Mouse (Mus musculus) G1E-ER4 (cell line): ENCODE measurements around the gene Rnf146. TPM values are rescaled to one million over a fixed set of nuclear protein-coding genes. Genes with fewer than 3 reads are reported as not detected.

ENCODE experiments used
- GATA1 ChIP-seq: IDR thresholded peaks from one replicate; pipeline ENCODE4 v1.8.0; 2012; ENCODE audit warnings: low read length, inconsistent platforms
- polyA plus RNA-seq: library from polyadenylated mRNA; stranded (reverse); fragments of >175 nt; gene quantifications from 2 replicates; pipeline ENCODE4 v1.2.3, GENCODE M21; 2012

Gene Rnf146
- 3.9 and 6.0 TPM in 2 replicates for polyA plus RNA-seq

DNA sequence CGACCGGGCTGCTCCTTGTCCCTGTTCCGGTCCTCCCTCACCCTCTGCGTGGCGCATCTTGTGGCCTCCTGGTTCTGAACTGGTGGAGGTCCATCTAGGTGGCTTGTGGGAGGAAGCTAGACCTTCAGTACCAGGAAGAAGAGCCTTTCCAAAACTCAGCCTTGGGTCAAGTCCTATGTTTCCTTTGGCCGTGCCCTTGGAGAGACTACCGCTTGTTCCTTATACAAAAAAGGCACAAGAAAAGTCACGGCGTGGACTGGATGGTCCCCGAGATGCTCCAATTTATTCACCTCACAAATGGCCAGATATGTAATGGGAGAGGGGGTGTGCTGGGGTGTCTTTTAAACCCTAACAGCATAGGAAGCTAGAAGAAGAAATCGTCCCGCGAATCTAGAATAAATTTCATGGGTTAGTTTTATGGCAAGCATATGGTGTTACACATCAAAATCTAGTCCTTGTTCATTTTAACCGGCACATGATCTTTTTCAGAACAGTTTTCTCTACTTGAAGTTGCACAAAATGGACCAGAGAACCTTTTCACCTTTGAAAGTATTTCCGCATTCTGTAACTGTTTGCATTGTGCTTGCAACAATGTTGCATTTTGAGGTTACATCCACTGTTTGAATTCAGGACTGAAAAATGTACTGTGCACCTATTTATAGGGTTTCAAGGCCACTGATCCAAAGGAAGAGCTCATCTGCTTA is at the start of gene Rnf146:
Gene Rnf146, minus strand, starts transcription at position 246 of the 704 bp plus-strand sequence.
- no peak for TF ChIP-seq GATA1

DNA sequence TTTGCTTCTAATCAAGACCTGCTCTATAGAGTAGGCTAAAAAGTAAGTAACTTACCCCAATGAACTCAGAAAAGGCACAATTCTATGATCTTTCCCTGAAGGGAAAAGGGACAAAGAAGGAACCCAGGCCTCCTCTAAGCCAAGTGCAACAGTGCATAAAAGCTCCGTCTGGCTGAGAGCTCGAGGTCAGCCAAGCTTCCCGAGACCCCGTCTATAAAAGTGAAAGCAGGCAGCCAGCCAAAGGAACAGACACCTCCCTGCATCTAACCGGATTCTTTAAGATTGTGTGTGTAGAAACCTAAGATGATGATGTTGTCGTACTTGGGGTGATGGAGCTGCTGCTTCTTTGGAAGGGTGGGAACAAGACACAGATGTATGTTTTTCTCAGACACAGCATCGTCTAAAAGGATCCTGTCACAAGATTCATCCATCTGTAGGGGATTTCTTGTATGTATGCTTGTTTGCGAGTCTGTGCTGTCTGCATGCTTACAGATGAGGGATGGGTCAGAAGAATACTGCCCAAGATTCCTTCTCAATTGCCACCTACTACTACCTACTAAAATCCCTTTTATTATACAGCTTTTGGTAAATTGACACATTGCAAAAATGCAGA is 40.5 kb upstream of the Rnf146 start:
- TF ChIP-seq GATA1: no peak

DNA sequence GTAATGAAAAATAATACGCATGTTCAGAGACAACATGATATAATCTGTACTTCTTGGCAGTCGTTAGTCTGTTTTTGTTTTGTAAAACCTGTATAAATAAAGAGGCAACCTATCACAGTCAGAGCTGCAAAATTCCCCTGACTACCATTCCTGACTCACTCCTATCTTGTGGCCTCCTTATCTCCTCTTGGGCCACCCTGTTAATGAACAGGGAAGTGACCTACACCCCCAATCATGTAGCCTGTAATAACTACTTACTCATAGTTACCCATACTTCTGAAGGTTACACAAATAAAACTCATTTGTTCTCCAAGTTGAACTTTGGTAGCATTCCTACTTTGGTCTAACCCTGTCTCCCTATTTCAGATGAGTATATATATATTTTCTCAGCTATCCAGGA is 19.3 kb upstream of the Rnf146 start:
- TF ChIP-seq GATA1: no peak

DNA sequence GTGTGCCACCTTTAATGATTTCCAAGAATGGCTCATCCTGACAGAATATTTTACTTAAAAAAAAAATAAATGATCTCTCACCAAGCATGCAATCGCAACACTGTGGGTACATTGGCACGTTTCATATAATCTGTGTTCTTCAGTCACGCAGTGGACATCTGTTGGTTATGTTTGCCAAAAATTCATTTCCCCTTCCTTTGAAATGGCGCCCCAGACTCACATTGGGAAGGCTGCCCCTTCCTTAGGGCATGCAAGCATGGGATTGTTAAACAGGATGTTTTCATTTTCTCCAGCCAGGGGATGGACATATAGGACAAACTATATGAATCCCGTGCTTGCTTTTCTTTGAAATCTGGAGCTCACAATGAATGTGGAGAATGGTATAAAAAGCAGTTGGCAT is 11.8 kb upstream of the Rnf146 start:
- TF ChIP-seq GATA1: no peak

DNA sequence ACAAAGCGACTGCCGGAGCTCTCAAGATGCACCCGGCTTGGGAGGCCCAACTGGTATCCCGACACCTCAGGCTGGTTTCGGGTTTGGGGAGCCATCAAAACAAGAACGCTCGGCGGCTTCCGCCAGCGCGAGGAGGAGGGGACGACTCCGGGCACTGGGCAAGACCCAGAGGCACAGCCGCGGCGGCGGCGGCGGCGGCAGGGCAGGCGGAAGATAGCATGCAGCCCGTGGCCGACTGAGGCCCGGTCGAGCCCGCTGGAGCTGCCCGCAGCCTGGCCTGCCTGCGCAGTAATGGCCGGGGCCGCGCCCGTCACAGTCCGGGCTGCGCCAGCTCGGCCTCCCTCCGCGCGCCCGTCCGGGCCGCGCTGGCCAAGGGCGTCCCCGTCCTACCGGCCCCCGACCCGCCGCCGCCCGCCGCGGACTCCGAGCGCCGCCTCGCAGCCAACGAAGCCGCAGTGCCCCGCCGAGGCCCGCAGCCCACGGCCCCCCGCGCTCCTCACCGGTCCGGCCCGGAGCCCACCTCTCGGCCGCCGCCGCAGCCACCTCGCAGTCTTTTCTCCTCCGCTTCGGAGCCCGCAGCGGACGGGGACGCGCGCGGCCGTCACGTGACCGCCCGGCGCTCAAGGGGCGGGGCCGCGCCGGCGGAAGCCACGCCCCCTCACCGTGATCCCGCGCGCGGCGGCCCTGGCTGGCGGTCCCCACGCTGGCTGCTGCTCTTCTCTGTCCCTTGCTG is 612 bp downstream of the Rnf146 start:
- TF ChIP-seq GATA1: no peak

DNA sequence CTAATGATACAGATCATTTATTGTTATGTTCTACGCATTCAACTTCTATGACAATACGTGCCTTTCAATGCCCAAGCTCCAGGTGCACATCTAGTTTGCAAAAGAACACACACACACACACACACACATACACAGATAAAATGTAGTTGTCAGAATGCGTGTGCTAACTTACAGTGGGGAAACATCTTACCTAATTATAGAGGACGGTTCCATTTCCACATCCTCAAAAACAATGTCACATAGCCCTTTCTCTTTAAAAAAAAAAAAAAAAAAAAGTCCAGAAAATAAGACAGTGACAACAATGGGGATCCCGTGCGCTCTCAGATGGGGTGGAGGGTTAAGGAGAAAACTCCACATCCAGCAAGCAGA is 1.2 kb downstream of the Rnf146 start:
- TF ChIP-seq GATA1: no peak

DNA sequence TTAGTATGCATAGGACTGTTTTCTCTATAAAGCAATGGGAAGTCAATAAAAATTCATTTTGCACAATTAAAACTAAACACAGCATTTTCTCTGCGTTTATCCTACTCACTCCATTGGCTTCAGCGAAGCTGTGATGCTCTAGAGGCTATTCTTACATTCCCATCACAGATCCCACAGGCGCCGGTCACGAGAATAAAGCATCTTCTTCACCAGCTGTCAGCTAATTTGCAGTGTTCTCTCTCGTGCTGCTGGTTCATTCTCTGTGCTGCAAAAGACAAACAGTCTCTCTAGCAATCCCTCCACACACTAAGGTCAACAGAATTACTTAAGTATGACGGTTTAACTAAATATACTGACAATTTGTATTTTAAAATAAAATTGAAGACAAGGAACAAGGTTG is 8.1 kb downstream of the Rnf146 start:
- TF ChIP-seq GATA1: no peak

DNA sequence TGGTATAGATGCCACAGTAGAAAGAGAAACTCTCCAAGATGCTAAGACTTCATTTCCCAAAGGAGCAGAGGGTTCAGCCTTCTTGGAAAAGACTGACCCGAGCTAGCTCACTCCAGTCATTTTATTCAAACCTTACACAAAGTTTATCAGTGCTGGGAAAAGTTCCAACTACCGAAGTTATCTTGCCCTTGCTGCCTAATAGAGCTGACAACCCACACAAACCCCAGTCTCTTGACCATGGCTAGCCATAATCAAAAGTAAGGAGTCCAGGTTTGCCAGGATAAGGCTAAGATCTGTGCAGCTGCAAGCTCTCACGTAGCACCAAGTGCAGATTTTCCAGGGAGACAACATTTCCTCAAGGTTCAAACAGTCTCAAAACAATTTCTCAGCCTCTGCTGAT is 9.7 kb downstream of the Rnf146 start:
- no peak for TF ChIP-seq GATA1

DNA sequence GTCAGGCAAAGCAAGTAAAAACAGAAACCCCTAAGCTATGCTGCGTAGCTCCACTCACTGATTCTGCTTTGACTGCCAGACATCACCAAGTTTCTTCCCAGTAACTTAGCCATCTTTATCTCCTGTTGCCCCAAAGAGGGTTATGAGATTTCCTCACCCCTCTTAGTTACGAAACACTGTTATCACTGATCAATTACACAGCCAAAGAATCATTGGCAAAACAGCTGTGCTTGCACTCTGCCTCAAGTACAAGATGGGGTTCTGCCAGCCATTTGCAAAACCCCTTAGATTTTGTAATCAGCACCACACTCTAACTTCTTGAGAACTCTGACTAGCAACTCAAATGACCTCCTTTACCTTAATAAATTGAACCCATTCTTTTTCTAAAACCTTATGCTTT is 10.8 kb downstream of the Rnf146 start:
- TF ChIP-seq GATA1: no peak

DNA sequence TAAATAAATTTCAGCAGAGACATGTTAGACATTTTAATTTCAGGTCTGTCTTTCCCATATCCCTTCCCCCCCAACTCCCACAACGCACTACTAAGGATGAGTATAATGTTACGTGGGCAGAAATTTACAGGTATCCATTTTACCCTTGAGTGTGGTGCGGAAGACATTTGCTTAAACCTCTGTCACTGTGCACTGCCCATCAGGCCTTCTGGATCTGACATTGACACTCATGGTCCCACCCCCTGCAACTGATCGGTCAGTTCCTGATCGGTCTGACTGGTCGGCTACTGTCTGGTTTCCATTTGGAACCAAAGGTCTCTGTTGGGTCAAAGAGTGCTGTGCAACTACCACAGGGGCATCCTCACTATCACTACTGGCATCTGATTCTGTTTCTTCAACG is 15.6 kb downstream of the Rnf146 start:
- no peak for TF ChIP-seq GATA1

DNA sequence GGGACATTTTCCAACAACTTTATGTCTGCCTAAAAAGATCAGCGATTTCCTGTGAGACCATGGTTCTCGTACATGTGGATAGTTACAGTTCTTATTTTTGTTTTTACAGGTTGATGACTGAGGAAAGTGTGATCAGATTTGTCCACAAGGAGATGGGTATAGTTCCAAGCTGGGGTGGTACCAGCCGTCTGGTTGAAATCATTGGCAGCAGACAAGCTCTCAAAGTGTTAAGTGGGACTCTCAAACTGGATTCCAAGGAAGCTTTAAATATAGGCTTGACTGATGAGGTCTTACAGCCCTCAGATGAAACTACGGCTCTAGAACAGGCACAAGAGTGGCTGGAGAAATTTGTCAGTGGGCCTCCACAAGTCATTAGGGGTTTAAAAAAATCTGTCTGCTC is 18.0 kb downstream of the Rnf146 start:
- no peak for TF ChIP-seq GATA1

DNA sequence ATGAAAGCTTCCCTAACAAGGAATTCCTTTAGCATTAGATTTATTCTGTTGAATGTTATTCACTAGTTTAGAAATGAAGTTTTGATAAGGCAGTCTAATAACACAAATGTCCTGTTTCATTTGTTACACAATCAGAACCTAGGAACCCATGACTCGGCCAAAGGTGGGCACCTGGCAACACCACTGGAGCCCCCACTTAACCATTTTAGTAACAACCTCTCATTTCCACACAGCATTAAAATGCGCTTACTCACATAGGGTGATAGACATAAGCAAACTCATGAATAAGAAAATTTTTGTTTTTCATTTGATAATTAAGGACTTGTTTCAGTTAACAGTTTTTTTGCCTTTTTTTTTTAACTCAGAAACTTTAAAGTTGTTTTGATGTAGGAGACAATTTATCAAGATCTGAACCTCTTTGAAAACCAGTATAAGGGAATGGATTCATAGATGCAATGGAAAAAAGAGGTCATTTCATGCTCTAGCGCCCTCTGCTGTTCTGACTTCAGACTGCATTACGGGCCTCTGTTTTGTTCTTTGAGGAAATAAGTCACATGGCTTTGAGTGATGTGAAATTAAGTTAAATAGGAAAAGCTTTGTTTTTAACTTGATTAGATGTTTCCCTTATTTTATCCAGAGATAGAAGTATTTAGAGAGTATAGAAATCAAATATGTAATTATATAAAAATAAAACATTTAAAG is 23.7 kb downstream of the Rnf146 start:
- TF ChIP-seq GATA1: no peak

DNA sequence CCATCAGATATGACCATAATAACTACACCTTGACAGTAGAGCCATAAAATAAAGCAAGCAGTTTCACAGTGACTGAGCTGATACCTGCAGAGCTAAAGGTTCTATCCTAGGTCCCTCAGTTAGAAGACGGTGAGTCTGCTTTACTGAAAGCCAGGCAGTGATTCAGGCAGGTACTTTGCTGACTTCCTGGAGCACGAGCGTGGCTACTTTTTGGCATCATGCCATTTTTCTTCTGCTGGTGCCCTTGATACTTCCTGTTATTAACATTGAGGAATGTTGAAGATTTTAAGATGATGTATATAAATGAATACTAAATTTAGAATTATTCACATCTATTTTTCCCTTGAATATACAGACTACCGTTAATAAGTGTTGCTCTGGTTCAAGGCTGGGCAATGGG is 28.4 kb downstream of the Rnf146 start:
- no peak for TF ChIP-seq GATA1

DNA sequence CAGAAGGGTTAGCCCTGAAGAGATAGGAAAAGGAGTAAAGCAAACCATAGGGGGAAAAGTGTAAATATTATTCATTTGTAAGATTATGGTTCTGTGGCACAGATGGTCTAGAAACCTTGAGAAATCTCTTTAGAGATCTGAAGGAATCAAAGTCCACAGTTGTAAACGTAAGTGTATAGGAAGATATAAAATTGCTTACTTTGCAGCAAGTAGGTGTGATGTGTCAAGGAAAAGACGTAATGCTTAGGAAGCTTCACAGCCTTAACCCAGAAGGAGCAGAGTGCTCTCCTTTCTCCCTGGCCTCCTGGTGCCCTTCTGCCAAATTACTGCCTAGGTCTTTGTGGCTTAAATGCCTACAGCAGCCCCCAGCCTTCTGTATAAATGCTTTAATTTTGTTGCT is 37.4 kb downstream of the Rnf146 start:
- no peak for TF ChIP-seq GATA1

DNA sequence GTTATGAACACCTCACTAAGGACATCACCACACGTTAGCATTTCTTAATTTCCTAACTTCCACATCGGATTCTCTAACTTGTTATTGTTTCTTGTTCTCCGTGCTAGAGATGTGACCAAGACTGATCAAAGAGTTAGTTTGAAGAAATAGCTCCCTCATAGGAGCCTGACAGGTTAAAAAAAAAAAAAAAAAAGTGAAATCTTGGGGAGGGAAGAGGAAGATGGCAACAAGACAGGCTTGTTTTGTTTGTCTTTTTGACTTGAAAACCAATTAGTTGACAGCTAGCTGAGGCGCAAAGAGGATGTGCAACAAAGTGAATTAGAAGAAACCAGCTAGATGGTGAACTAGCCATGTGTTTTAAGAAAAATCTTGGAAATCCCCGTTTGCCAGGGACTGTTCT is 48.3 kb downstream of the Rnf146 start:
- no peak for TF ChIP-seq GATA1

DNA sequence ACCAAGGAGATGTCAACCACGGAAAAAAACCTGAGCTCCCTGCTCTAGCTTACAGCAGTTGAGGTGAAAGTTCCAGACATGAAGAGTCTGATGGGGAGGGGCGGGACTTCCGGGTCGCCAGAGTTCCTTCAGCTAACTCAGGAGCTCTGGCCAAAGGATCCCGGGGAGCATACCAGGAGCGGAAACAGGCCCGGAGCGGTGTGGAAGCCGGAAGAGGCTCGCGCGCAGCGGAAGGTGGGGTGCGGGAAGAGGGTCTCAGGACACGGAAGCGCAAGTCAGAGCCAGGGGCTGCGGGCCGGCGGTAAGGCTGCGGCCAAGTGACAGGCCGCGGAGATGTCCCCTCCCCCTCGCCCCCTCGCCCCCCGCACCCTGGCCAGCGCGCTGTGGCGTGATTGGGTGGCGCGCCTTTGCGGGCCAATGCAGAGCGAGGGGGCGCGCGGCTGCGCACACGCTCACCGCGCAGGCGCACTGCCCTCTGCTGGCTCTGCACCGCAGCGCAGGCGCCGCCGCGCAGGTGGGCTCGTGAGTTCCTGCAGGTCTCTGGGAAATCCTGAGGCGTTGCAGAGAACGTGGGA is 49.1 kb downstream of the Rnf146 start, which contains the start of gene Echdc1:
Gene Echdc1, plus strand, starts transcription at position 103 of the 575 bp plus-strand sequence.
- TF ChIP-seq GATA1: no peak
